Mouse (Mus musculus) kidney, postnatal 0 days (tissue): ENCODE measurements around the gene C87436. TPM values are rescaled to one million over a fixed set of nuclear protein-coding genes. Genes with fewer than 3 reads are reported as not detected.

ENCODE experiments used
- ATAC-seq: fragments of 200-750 bp; cut with Nextera tagmentation; replicated peaks from 2 replicates; pipeline ENCODE4 v1.8.0; 2017; ENCODE audit warnings: low read depth, moderate number of reproducible peaks, moderate TSS enrichment, moderate library complexity; ENCODE audit not compliant: low FRiP score
- DNase-seq: peaks from one replicate; pipeline ENCODE4 v3.0.0-alpha.2; 2016; ENCODE audit warnings: low spot score
- H3K27ac ChIP-seq: fragments of 300-500 bp; sonication (generic); 2 replicates; pipeline ENCODE4 v1.5.1; 2014; ENCODE audit warnings: mild to moderate bottlenecking
- H3K27me3 ChIP-seq: fragments of 300-500 bp; sonication (generic); 2 replicates; pipeline ENCODE4 v1.6.1; 2014; ENCODE audit warnings: low read length, mixed read lengths; ENCODE audit not compliant: insufficient read depth
- H3K36me3 ChIP-seq: fragments of 300-500 bp; sonication (generic); 2 replicates; pipeline ENCODE4 v1.6.1; 2014; ENCODE audit warnings: low read length, mixed read lengths; ENCODE audit not compliant: insufficient read depth
- H3K4me1 ChIP-seq: fragments of 300-500 bp; sonication (generic); replicated peaks from 2 replicates; pipeline ENCODE4 v1.6.1; 2014; ENCODE audit warnings: antibody characterized with exemption, low read length, mixed read lengths; ENCODE audit not compliant: insufficient read depth
- H3K4me2 ChIP-seq: fragments of 300-500 bp; sonication (generic); 2 replicates; pipeline ENCODE4 v1.6.1; 2014; ENCODE audit warnings: mild to moderate bottlenecking, low read length, moderate library complexity, mixed read lengths
- H3K4me3 ChIP-seq: fragments of 300-500 bp; sonication (generic); replicated peaks from 2 replicates; pipeline ENCODE4 v1.5.1; 2014; ENCODE audit warnings: low read depth, low read length
- H3K9ac ChIP-seq: fragments of 300-500 bp; sonication (generic); 2 replicates; pipeline ENCODE4 v1.6.1; 2014; ENCODE audit warnings: low read depth, low read length
- H3K9me3 ChIP-seq: fragments of 300-500 bp; sonication (generic); replicated peaks from 2 replicates; pipeline ENCODE4 v1.6.1; 2016; ENCODE audit warnings: low read length, inconsistent platforms, mixed read lengths
- CTCF ChIP-seq: IDR thresholded peaks from 2 replicates; pipeline ENCODE4 v1.5.1; 2016; ENCODE audit warnings: antibody characterized with exemption, low read depth, mild to moderate bottlenecking, moderate library complexity
- WGBS: fragments of 180-500 bp; shearing (Covaris S2); extraction: QIAGEN DNeasy Blood & Tissue Kit; methylation state at CpG from one replicate; pipeline ENCODE4 v1.1.7; 2014; 5-methylcytosine and 5-hydroxymethylcytosine counted together
- polyA plus RNA-seq: library from polyadenylated mRNA; unstranded; fragments of >200 nt; fragmentation: Nextera tagmentation; extraction: Ambion mirVana; gene quantifications from 2 replicates; pipeline ENCODE4 v1.2.1, GENCODE M21; 2015

Gene C87436
- polyA plus RNA-seq, 1 experiment from 2014 or later = 23.1 TPM

- WGBS = 82% methylated on average over 5 of the region's 5 CpGs
- peak overlapping the region; percentile 79; the same call in 1 of the 2 replicates for H3K4me2 ChIP-seq
- ATAC-seq (no peak), DNase-seq (no peak)
- no peaks in the 10 kb centered on the region for H3K9me3 ChIP-seq
- H3K4me1 ChIP-seq = peaks cover 9% of the 10 kb centered on the region; the same call in 1 of the 2 replicates
- no peak overlapping the region; the same call in 1 of the 2 replicates for H3K4me3 ChIP-seq
- H3K27me3 ChIP-seq = no peaks in the 10 kb centered on the region
- H3K9ac ChIP-seq = no peak overlapping the region
- peak overlapping the region; percentile 60 for H3K27ac ChIP-seq
- H3K36me3 ChIP-seq = 0 out of 2 replicates have a peak, but pooled peaks cover 8% of the 10 kb centered on the region
- TF ChIP-seq CTCF = 0 out of 2 replicates have a peak, but pooled peaks have one; percentile 13
Observed at GRCm38 (mm10) chr6:86522001-86522911, 84.1 kb downstream of the C87436 start.

Other genes with a start within 250 kb of the C87436 start
- 5.7 and 6.1 TPM in 2 replicates for gene Tgfa, start 243.2 kb upstream of the C87436 start, polyA plus RNA-seq
- gene Fam136a, start 72.7 kb upstream of the C87436 start, polyA plus RNA-seq = 100 and 110 TPM in 2 replicates
- 490 and 543 TPM in 2 replicates for gene Snrpg, start 67.1 kb upstream of the C87436 start, polyA plus RNA-seq
- 110 and 111 TPM in 2 replicates for gene Pcyox1, start 41.2 kb upstream of the C87436 start, polyA plus RNA-seq
- gene Tia1, start 34.2 kb upstream of the C87436 start, polyA plus RNA-seq = 119 and 122 TPM in 2 replicates
- not detected in 2 replicates for gene Gm44790, start 11.7 kb upstream of the C87436 start, polyA plus RNA-seq
- 488 and 506 TPM in 2 replicates for gene Pcbp1, start 87.9 kb downstream of the C87436 start, polyA plus RNA-seq
- 1.7 and 1.8 TPM in 2 replicates for gene Asprv1, start 189.8 kb downstream of the C87436 start, polyA plus RNA-seq
- 6.4 and 7.7 TPM in 2 replicates for gene Mxd1, start 230.8 kb downstream of the C87436 start, polyA plus RNA-seq
- gene Snrnp27, start 246.1 kb downstream of the C87436 start, polyA plus RNA-seq = 120 and 123 TPM in 2 replicates